Mouse (Mus musculus): ENCODE results near the gene Espn.

The Espn gene

DNA sequence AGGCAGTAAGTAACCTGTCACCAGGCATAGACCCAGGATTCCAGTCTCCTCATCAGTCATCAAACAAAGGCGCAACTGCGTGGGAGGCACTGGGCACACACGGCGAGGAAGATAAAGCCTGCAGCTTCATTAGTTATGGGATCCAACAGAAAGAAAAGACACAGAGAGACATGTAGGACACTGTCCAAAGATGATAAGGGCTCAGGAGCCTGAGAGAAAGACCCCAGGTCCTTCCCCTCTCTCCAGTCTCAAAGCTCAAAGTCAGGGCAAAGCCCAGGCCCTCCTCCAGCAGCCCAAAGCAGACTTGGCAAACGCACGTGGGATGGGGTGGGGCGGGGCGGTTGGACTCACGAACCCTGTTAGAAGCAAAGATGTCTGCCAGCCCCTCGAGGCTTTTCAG, 6.7 kb downstream of the Espn start:
- DNase-seq = no peak

DNA sequence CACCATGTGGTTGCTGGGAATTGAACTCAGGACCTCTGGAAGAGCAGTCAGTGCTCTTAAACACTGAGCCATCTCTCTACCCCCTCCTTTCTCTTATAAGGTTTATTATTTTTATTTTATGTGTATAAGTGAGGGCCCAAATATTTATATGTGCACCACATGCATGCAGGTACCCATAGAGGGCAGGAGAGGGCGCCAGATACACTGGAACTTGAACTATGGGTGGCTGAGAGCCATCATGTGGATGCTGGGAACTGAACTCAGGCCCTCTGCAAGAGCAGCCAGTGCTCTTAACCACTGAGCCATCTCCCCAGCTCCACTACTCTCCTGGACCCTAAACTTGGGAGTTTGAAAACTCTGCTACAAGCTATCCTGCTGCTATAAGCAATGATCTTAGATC, 8.5 kb downstream of the Espn start:
- no peak for DNase-seq

DNA sequence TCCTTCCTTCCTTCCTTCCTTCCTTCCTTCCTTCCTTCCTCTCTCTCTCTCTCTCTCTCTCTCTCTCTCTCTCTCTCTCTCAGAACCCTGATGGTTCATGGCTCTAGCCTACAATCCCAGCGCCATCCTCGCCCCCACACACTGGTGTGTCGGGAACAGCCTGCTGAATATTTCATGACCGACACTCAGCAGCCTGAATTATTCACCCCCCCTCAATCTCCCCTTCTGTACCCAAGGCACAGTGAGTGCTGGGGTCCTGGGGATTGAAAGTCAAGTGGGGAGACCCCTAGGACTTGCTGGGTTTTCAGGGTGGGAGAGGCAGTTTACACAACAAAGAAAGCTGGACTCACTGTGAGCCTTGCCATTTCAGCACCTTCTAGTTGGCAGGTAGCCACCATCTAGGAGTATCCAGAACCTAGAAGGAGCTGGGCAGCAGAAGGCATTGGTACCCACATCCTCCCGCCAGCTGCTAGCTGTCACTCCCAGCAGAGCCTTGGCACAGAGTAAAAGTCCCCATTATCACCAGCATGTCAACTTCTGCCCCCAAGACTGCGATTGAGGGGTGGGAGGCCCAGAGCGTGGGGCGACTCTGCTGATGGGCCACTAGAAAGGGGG, 10.5 kb downstream of the Espn start:
- DNase-seq = no peak

DNA sequence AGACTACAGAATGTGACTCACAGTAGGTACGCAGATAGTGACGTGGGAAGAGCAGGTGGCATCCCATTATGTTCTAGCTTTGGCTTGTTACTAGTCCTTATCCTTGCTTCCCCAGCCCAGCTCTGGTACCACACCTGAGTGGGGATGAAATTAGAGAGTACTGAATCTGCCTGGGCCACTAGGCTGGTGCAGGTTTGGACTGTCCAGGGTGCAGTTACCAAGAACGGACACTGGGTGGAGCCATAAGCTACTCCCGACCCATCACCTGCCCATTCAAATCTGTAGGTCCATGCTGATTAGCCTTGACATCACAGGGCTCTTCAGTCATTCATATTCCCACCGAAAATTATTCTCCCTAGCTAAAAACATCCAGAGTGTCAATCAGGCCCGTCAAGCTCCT, 11.7 kb downstream of the Espn start:
- DNase-seq = no peak

DNA sequence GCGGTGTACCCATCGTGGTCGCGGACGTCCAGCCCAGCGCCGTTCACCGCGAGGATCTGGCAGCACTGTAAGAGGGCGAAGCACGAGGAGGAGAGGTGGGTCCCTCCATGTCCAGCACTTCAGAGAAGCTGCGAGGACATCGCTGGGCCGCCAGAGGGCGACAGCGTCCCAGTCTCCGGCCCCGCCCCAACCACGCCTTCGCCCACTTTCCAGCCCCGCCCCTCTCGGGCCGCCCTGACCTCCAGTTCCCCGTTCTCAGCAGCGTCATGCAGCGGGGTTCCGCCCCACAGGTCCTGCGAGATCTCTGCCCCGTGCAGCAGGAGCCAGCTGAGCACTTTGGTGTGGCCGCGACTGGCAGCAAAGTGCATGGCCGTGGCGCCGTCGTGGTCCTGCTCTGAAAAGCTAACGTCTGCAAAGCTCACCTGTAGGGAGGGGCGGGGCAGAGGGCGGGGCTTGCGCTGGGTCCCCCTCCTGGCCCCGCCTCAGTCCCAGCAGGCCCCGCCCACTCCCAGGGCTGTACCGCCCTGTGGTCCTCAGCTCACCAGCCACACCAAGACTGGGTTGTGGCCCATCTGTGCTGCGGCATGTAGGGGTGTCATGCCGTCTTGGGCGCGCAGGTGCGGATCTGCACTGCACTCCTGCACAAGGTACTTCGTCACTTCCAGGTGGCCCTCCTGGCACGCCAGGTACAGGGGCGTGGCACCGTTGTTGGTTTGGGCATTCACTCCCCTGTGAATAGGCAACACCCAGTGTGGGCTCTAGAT, 13.5 kb downstream of the Espn start:
- DNase-seq = peak; percentile 83

DNA sequence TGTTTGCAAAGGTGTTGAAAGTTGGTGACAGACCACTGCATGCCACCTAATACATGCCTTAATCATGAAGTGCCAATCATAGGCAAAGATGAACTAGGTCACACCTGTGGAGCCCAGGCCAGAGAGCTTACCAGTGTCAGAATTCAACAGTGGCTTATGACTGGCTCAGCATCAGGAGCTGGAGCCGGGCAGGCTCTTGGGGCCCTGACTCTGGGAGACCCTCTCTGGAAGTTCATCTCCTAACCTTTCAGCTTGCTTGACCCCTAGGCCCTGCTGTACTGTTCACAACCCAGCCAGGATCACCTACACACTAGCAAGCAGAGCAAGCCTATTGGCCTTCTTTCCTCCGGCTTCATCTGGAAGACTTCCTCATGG, 15.3 kb downstream of the Espn start:
- DNase-seq = no peak

DNA sequence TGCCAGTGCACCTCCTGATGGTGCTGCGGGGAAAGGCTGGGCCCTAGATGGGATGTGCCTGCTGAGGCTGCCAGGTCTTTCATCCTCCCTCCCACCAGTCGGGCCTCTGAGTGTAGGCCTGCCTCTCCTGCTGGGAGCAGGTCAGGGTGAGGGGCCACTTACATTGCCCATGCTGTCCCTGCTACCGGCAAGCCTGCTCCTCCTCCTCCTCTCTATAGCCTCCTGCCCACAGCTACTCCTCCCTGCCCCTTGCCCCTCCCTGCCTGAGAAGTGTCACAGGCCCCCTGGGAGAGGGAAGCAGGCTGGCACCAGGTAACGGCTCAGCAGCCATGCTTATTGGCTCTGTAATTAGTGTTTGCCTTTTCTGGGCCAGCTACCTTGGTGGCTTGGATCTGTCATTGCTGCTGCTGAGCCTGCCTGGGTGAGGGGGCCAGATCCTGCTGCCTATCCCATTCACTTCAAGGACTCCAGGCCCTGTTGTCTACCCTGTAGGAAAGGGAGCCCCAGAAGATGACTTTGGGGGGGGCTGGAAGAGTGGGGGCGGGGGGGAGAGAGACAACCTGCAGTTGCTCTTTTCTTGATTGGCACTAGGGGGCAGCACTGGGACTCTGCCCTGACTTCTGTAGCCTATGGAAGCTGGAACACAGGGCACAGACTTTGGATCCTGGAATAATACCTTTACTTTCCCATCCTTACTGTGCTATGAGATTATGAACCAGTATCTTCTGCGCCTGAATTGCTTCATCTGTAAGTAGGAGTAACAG, 15.9 kb downstream of the Espn start:
- DNase-seq = no peak

DNA sequence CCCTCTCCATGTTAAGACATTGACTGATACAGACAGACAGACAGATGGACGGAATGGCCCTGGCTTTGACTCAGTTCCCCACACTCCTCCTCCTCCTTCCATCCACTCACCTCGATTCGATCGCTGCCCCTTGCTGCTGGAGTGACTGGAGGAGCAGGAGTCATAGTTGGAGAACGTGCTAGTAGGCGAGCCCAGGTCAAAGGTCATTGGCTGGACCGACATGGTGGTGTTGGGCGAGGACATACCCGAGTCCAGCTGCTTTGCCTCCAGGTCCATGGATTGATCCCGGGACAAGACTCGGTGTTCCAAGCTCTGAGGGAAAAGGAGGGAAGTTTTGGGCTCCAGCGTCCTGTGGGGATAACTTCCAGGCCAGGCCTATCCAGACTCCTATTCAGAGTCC, 16.8 kb downstream of the Espn start:
- DNase-seq = no peak

DNA sequence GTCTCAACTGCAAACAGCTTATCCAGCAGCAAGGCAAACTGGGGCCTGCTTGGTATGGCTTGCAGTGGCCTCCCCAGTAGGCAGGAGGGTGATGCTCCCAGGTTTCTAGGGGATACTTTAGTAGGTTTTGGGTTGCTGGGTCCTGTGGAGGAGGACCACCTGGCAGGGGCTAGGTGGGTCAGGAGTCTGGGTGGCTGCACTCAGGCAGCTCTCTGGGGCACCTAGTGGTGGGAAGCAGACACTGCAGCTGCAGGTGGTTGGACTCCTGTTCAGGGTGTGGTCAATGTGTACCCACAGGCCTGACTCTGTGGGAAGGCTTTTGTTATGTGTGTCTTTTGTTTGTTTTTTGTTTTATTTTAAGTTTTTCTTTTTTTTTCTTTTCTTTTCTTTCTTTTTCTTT, 17.7 kb downstream of the Espn start:
- DNase-seq = no peak

DNA sequence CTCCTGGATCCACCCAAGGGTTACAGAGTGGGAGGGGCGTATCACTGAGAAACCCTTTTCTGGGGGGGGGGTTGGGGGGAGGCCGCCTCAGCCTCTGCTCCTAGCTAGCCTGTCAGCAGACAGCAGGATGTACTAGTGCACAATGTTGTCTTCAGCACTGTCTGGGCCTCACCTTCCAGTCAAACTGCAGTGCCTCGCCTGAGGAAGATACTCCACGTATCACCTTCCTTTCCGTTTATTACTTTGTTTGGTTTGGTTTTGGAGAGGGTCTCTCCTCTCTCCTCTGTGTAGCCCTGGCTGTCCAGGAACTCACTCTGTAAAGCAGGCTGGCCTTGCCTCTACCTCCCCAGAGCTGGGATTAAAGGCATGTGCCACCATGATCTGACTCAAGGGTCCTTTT, 19.0 kb downstream of the Espn start:
- no peak for DNase-seq

DNA sequence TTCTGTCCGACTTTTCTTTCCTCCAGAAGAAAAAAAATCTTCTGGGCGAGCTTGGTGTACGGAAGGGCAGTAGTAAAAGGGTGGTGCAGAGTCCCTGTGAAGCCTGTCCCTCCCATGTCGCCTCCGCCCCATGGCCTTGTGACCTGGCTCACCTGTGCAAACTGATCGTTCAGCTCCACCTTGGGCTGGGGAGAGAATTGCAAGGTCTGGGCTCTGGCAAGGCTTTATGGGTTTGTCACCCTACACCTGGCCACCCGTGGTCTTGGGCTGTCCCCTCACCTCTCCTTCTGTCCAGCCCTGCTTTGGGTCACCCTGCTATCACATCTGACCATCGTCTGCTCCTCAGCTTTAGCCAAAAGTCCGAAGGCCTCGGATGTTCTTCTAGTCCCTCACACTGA, 19.4 kb downstream of the Espn start:
- no peak for DNase-seq

DNA sequence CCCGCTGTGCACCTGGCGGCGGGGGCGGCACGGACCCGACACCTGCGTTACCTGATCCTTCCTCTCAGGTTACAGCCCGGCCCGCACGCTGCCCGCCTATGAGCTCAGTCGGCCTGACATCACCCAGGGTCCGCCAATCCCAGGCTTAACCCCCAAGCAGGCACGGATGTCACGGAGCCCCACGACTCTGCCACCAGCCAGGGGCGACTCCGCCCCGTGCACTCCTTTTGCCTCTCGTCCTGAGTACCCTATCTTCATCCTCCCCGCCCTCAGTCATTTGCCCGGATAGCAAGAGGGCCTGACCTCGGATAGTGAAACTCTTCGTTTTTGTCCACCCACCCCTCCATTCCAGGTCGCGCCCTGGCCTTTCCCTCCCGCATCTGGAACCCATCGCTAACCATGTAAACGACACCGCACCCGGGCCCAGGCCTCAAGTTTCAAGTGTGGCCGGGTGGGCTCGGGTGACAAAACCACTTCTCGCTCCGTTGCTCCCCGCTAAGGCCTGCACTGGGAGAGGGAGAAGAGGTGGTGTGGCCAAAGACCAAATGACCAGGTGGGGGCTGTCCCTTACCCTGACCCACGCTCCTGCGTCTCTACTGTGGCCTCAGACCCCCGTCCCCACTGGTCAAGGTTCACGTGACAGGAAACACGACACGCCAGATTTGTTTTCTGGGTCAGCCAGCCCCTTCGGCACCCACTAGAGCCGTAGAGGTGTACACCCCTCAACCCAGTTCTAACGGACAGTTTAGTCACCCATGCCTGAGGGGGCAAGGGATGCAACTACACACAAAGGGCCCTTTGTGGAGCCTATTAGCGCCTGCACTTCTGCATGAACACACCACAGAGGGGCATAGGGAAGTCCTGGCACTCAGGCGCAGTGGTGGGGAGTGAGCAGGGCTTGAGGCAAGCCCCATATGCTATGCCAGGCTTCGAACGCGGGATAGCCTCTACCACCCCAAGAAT, 20.1 kb downstream of the Espn start:
- DNase-seq = no peak

DNA sequence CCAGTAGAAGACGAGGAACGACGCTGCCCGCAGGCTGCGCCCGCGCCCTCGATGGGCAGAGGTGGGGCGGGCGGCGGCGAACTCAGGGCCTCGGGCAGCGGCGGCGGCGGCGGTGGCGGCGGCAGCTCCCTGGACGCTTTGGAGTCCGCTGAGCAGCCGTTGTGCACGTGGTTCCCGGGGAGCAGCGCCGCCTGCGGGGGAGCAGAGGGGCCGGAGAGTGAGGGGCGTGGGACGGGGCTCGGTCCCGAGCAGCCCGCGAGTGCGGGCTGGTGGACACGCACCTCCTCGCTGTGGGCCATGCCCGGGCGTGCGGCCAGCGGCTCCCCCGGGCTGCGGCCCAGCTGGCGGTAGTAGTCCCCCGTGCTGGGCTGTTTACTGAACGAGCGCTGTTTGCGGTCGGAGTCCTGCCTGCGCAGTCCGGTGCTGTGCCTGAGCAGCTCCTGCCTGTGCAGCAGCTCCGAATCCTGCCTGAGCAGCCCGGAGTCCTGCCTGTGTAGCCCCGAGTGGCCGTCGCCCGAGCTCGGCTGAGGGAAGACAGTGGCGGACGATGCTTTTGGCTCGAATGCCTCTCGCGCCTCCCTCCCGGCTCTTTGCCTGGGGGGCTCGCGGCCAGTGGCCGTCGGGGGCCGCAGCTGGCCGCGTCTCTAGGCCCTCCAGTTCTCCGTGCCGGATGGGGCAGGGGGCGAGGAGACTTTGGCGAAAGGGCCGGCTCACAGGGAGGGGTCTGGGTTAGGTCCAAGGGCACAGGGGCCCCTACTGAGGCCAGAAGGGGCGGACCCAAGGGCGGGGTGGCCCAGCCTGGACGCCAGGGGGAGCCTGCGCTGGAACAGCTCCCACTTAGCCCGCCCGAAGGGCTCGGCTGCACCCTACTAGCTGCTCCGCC, 21.2 kb downstream of the Espn start:
- no peak for DNase-seq

DNA sequence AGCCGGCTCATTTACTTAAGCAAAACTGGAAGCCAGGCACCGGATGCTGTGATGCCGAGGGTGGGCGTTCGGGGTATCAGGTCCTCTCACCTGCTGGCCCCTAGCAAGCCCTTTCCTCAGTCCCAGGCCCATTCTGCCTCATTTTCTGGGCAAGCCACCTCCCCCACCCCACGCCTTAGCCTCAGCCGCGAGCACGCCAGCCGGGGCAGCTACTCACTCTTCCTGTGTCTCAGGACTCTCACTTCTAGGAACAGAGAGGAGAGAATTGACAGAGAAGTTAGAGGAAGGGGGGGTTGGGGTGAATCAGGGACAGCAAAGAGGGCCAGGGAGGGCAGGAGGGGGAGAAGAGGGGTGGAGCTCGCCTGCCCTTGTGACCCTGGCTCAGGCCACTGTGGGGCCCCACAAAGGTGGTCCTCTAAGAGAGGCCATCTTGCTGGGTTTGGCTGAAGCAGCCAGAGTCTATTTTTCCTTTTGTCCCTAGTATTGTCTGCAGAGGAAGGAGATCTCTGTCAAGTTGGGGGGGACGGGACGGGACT, 22.7 kb downstream of the Espn start:
- no peak for DNase-seq

DNA sequence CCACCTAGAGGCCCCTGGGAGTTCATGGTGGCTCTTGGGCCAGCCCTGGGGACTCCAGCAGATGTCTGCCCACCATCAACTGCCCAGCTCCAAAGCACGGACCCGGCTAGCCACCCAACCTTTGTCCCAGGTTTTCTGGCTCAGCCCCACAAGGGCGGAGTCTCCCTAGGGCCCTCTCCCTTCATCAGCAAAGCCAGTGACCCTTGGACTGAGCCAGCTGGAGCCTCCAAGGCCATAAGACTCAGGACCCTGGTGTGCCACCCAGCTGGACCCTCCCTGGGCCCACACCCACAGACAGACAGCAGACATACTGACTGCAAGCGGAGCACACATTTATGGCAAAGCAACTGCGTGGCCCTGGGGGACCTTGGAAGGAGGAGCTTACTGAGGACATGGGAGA, 23.4 kb downstream of the Espn start:
- DNase-seq = no peak

DNA sequence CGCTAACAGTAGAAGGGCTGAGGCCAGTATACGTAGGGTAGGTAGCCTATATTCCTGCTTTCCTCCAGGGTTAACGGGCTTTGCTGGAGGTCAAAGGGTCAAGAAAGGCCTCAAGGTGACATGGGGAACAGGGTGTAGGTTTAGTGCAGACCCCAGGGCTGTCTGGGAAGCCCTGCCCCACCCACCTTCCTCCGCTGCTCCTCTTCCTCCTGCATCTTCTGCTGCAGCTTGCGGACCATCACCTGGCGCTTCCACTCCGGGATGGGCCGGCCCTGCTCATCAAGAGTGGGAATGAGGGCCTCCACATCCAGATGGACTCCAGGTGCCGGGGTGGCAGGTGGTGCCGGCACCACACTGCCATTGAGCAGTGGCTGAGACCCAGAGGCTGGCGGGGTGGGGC, 24.3 kb downstream of the Espn start:
- no peak for DNase-seq

DNA sequence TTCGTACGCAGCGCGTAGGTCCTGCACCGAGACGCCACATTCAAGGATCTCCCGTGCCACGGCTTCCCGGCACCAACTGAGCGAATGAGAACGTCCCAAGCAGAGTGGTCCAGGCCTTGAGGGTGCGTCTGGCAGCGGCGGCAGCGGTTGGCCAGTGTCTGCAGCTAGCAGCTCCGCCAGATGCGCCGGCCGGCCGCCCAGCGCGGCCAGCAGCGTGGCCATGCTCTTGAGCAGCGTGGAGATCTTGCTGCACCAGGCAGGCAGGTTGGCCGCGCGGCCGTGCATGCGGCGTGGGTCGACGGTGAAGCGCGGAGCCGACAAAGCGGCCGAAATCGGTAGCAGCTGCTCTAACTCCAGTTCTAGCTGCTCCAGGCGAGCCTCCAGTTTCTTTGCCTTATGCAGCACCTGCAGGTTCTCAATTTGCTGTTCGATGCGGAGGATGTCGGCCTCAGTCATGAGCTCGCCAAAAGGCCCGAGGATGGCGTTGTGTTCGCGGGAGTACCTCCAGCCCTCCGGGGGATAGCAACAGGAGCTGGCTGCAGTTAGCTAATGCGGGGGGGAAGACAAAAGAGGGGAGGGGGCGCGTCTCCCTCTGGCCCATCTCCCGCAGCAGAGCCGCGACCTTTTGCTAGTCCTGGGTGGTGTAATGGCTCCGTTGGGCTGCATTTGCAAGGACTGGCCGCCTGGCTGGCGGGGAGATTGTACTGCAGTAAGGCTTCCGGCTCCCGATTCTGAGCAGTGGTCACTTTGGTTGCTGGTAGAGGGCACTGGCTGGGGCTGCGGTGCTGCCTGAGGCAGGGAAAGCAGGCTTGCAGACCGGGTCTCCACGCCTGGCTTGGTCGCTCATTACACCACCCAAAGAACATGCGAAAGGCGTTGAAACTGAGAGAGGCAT, 25.9 kb downstream of the Espn start:
- DNase-seq = no peak

DNA sequence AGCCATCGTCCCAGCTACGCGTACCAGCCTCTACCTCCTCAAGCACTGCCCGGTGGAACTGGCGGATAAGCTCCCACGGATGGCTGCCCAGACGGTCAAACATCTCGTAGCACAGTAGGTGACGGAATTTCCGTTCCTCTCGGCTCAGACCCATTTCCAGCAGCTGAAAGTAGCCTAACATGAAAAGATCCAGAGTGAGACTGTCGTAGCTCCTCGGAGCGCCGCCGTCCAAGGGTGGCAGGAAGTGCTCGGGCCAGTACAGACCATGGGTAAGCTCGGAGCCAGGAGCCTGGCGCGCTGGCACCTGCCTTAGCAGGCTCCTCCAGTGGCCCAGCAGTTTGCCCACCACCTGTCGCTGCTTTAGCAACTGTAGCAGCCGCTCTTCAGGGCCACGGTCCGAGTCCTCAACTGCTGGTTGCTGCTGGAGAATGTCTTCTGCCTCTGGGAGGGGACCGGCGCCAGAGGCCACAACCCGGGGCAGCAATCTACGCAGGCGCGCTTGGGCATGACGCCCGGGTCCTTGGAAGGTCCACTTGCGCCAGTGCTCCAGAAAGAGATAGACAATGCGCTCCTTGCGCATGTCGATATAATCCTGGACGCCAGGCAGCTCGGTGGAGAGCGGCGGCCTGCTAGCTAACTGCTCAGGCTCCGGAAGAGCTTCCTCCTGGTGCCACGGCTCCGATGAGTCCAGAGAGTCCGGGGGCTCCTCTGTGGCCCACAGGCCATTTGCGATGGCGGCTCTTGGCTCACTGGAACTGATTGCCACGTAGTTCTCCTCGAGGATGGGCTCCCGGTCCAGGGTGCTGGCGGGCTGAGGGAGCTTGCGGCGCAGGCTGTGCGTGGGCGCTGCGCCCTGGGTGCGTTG, 26.8 kb downstream of the Espn start:
- DNase-seq = peak; percentile 50

DNA sequence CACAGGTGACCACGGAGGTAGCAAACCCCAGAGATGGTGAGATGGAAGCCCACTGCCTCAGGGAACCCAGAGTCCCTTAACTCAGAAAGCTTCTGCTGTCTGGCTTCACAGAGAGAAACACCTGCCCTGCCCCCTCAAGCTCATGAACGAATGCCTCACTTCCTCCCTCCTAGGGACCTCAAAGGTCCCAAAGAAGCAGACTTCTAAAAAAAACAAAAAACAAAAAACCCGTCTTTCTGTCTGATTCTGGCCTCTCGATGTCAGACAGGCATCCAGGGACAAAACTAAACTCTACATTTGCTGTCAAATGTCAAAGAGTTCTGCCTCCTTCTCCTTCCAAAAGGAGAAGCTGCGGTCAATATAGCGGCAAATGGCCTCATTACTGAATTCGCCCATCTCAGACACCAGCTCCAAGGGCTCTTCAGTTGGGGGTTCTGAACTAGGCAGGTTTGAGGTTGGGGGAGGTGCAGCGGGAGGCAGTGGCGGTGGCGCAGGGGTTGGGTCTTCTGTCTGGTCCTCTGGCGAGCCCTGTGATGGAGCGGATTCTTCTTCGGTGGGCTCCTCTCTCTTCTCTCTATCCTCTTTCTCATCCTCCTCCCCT, 27.7 kb downstream of the Espn start:
- no peak for DNase-seq
